Mouse (Mus musculus): ENCODE data around the gene Fam20a.
A peak's percentile ranks its signal among the peaks of the same experiment; 100 is the strongest.

Gene Fam20a

GRCm38 (mm10) chr11:109715311-109715781, 6.7 kb downstream of the Fam20a start:
- no peak for DNase-seq

- DNase-seq = no peak
These were observed 7.5 kb downstream of the Fam20a start for GRCm38 (mm10) chr11:109714341-109715247.

DNA sequence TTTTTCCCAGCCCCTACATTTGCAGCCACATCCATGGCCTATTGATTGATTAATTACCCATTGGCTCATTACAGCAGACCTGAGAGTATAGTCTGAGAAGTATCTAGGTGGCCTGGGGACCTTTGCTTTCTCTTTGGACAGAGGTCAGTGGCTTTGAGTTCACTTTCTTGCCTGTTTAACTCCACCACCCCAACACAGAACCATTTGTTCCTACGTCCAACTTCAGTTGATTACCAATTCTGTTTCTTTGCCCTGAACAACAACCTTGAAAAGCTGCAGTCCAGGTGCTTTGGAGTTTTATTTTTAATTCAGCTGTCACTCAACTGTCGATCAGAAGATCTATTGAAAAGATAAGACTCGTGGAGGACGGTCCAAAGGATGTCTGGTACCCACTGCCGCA, 12.6 kb downstream of the Fam20a start:
- no peak for DNase-seq

- no peak for DNase-seq
These were observed 13.3 kb downstream of the Fam20a start for GRCm38 (mm10) chr11:109708786-109709185.

DNA sequence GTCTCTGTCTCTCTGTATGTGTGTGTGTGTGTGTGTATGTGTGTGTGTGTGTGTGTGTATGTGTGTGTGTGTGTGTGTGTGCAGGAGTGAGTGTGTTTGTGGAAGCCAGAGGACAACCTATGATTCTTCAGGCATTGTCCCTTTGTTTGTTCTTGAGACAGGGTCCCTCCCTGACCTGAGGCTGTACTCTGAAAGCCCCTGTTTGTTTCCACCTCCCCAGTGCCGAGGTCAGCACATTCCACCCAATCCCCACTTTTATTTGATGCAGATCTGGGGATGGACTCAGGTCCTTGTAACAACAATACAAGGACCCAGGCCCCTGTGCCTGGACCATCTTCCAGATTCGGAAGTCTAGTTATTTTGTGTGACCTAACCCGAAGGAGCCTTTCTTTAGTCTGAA, 14.6 kb downstream of the Fam20a start:
- DNase-seq = no peak

GRCm38 (mm10) chr11:109706586-109706985, 15.5 kb downstream of the Fam20a start:
- DNase-seq = no peak

GRCm38 (mm10) chr11:109706055-109706412, 16.0 kb downstream of the Fam20a start:
- DNase-seq = peak; percentile 44

- no peak for DNase-seq
These were observed 16.6 kb downstream of the Fam20a start for GRCm38 (mm10) chr11:109705336-109706054.

DNA sequence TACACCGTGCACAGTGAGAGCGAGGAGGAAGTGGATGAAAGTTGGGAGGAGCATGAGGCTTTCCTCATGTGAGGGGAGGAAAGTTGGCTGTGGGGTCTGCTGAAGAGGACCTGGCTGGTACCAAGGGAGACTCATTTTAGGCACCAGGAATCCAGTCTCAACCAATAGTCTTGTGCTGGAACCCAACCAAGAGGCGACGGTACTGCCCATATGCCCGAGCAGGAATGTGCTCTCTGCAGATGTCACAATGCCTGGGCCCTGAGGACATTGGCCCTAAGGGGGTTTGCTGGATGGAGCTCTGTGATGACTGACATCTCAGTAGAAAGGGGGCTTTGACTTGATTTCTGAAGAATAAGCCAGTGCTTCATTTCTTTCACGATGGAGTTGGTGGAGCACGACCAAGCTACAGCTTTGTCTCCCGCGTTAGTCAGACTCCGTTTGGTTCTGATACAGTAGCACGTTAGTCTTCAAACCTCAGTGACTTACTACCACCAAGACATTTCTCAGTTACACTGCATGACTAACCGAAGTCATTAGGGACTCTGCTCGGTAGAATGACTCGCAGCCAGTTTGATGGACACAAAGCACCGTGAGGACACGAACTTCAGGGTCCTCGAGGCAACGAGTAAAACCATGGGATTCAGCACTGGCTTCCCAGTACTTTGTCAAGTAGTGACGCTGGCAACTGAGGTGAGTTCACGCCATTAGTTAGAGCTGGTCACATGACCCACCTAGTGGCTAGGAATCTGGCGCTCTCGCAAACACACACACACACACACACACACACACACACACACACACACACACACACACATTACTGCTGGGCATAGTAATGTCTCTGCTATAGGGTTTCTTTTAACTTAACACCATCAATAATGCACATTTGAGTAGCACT, 17.5 kb downstream of the Fam20a start:
- no peak for DNase-seq

- no peak for DNase-seq
These were observed 18.2 kb downstream of the Fam20a start for GRCm38 (mm10) chr11:109703845-109704244.

DNA sequence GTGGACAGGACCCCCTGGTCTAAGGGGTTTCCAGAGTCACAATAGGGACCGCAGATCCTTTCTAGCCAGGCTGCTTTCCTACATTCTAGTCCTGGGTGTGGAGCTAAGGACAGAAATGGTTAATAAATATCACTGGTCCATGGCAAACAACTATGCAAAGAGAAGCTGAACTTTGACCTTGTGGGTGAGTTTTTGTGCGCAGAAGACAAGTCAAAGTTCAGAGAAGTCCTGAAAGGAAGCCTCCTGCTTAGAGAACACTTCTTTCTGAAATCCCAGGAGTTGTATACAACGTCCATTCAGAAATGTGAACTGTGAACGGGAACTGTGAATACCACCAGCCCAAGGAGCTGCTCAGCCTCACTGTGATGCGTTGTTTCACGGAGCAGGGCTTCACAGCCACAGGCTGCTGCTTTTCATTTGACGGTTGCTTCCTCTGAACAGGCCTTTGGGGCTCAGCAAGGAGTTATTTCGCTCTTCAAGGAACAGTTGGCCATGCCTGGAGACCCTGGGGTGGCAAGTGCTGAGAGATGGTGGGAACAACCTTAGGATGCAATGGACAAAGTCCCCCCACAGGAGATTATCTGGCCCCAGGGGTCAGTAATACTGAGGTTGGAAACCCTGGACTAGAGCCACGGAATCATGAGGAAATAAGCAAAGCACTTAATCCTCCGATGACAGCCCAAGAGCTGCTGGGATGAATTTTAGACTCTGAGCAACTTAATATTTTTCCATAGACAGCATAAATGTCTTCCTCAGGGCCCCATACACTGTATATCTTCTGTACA, 19.9 kb downstream of the Fam20a start:
- DNase-seq = no peak

DNA sequence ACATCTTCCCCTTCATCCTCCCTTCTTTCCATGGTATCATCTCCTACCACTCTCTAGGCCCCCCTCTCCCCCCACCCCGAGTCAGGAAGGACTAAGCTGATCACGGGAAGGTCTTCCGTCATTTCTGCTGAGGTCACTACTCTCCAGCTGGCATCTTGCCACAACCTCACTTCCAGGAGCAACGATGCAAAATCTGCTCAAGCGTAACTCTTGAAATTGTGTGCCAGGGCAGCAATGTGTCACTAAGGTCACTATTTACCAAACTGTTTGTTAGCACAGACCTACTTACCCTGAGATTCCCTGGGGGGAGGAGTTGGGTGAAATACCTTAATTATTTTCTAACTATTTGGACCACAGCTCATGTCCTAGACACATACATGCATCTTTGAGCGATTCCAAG, 21.3 kb downstream of the Fam20a start:
- no peak for DNase-seq

DNA sequence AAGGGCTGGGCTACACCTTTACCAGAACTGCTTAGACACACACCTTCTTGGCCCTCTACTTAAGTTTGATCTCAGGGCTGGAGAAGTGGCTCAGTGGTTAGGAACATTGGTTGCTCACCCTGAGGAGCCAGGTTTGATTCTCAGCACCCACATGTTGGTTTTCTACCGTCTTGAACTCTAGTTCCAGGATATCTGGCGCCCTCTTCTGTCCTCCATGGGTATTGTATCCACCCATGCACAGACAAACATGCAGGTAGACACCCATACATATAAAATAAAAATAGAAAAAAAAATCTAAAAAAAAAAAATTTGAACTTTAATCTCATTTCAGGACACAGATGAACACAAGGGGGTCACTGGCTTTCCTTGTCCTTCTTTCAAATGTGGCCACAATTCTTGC, 22.3 kb downstream of the Fam20a start:
- DNase-seq = no peak

DNA sequence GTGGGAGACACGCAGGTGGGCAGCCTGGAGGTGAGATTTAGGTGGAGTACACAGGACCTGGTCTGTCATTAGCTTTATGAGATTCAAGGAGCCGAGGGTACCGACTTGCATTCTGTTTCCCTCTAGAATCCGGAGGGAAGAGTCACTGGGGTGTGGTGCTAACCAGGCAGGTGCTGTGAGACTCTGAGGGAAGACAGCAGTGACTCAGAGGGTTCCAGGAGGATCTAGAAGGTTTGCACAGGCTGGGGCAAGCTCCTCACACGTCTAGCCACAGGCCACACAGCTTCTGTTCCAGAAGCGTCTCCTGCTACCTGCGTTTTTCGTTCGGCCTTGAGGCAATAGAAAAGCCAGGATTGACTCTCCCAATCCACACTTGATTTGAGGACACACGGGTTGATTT, 23.3 kb downstream of the Fam20a start:
- DNase-seq = no peak

DNA sequence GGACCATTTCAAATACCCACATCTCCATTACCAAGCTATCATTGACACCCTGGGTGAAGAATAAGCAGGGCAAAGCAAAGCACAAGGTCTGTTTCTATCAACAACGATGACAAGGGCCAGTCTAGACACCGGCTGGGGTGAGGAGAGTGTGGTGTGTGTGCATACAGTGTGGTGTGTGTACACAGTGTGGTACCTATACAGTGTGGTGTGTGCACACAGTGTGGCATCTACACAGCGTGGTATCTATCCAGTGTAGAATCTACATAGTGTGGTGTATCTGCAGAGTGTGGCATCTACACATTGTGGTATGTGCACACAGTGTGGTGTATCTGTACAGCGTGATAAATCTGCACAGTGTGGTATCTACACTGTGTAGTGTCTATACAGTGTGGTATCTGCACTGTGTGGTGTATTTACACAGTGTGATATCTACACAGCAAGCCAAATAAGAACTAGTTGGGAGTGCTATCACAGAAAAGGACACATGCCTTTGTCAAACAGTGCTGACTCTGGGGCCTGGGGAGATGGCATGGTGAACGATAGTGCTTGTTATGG, 24.9 kb downstream of the Fam20a start:
- DNase-seq = no peak

DNA sequence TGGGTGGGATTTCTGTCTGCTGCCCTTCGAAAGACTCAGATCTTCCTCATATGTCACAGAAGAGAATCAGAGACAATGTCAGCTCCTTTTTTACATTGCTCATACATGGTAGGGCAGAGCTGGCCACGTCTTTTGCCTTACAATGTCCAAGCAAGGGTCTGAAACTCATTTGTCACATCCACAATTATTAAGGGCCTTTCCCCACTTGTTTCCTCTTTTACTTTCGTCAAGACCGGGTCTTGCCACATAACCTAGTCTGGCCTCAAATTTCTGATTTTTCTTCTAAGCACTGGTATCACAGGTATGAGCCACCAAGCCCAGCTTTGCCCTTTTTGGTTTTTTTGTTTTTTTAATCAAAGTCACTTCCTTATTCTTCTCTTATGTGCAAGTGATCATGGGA, 25.6 kb downstream of the Fam20a start:
- DNase-seq = no peak

- DNase-seq = no peak
These were observed 29.3 kb downstream of the Fam20a start for GRCm38 (mm10) chr11:109692737-109693136.

DNA sequence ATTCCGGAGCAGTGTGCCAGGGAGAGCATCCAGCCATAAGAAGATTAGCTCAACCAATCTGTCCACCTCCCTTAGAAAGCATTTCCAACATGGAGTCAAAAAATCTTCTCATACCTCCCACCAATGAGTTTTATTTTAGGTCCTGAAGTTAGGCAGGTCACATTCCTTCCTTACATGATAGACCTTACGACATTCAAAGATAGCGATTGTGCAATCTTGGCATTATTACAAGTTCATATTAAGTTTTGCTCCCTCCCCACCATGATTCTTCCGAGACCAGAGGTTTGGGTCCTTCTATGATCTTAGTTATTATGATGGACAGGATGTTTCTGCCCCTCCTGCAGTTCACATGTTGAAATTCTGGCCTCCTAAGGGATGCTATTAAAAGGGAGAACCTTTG, 32.5 kb downstream of the Fam20a start:
- no peak for DNase-seq

DNA sequence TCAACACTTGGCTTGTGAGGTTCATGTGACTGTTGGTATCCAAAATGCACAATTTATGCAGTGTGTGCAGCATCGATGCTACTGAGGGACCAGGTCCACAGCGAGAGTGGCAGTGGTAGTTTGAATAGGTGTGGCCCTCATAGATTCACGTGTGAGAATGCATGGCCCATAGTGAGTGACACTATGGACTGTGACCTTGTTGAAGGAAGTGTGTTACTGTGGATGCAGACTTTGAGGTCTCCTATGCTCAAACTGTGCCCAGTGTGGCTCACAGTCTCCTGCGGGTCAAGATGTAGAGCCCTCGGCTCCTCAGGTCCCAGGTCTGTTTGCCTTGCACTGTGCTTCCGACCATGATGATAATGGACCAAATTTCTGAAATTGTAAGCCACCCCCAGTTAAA, 39.9 kb downstream of the Fam20a start:
- no peak for DNase-seq

DNA sequence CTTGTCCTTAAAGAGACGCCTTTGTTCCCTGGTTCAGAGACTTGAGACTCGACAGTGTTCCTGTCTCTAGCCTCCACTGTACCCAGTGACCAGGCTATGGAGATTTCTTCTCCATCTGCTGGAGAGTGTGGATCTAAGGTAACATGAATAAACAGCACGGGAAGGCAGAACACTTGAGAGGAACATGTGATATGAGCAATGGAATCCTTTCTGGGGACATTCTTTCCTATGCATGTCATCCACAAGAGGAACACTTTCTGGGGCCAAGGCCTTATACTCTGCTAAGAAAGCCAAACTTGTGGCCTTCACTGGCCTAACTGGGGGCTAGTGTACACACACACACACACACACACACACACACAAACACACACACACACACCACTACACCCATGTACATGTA, 40.5 kb downstream of the Fam20a start:
- DNase-seq = no peak

GRCm38 (mm10) chr11:109680934-109681333, 41.1 kb downstream of the Fam20a start:
- DNase-seq = no peak

DNA sequence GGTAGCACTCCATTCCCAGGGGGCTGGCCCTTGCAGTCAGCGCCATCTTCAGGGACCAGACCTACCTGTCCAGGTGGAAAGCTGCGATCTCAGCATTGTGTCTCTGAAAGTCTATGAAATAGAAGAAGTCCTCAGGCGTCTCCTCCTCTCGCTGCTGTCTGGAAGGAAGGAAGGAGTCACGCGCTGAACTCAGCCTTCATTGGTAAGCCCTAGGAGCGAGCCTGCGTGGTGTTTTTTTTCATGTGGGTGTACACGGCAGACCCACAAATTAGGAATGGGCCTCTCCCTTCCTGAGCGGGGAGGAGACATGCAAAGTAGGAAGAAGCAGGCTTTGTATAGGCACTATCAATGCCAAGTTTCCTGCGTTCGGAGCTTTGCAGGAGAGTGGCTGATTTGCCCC, 43.8 kb downstream of the Fam20a start:
- DNase-seq = no peak
